Mouse (Mus musculus): ENCODE measurements around the gene Trappc1. TPM values are rescaled to one million over a fixed set of nuclear protein-coding genes. Genes with fewer than 3 reads are reported as not detected.

Gene Trappc1
- polyA plus RNA-seq (2015; fragmentation: Nextera tagmentation; extraction: Ambion mirVana) = 177 and 185 TPM in 2 replicates

DNA sequence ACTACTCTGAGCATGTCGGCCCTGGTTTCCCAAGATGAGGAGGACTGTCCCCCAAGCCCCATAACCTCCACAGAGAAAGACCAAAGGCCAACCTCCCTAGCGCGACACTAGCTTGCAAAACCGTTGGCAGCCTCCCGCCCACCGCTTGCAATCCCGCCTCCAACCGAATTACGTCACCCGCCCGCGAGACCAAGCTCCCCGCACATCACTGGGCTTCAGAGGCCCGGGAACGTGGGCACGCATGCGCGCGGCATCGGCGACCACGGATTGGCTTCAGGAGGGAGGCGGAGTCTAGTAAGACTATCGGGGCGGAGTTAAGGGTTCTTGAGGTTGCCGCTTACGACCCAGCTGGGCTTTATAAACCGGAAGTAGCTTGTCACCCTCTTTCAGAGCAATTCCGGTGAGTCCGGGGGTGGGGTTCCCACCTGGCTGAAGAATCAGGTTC lies at the start of gene Trappc1, which contains the start of gene Cntrob:
Gene Trappc1 (plus strand): TSS at position 314 of the 445 bp plus-strand sequence.
Gene Cntrob (minus strand): TSS at position 109 of the 445 bp plus-strand sequence.
- Histone ChIP-seq H3K4me3 (ENCODE audit: low read length) (peak within 1 kb of the TSS; percentile 63), H3K36me3 (ENCODE audit: control insufficient read depth, insufficient read depth, low read length) (0 out of 2 replicates have a peak, but pooled peaks cover 2% of the 10 kb centered on the region), H3K4me2 (ENCODE audit: low read length) (peak within 1 kb of the TSS; percentile 94), H3K27ac (ENCODE audit: low read depth, low read length) (peak within 1 kb of the TSS; percentile 89), H3K9ac (ENCODE audit: low read depth, low read length) (peak within 1 kb of the TSS; percentile 81), H3K4me1 (ENCODE audit: control insufficient read depth, insufficient read depth, low read depth, low read length) (peaks cover 37% of the 10 kb centered on the region), H3K9me3 (ENCODE audit: control insufficient read depth, low read length) (no peaks in the 10 kb centered on the region), H3K27me3 (replicated peaks; ENCODE audit: control insufficient read depth, insufficient read depth, low read length) (no peaks in the 10 kb centered on the region)
- peak; percentile 97 for ATAC-seq
- WGBS = under 1% methylated on average over 30 of the region's 30 CpGs

DNA sequence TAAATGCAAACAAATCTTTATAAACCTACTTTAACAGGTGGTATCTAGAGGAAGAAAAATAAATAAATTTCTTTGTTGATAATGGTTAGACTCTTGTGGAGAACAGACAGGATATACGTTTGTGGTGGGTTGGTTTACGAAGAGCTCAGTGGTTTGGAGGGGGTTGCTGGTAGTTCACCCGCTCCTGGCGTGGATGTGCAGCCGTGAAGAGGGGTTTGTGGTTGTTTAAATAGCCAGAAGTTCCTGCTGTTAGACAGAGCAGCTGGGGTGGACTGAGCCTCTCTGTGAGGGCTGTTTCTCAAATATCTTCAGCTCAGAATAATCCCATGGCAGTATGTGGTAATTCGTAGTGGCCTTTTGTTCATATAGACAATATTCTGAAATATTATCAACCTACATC lies 48.1 kb upstream of the Trappc1 start:
- no peak overlapping the region for H3K9ac ChIP-seq (ENCODE audit: low read depth, low read length)
- no peaks in the 10 kb centered on the region for H3K9me3 ChIP-seq (ENCODE audit: control insufficient read depth, low read length)
- H3K4me2 ChIP-seq (ENCODE audit: low read length) = no peak overlapping the region
- no peak for ATAC-seq
- no peaks in the 10 kb centered on the region for H3K4me1 ChIP-seq (ENCODE audit: control insufficient read depth, insufficient read depth, low read depth, low read length)
- no peak overlapping the region for H3K27ac ChIP-seq (ENCODE audit: low read depth, low read length)
- no peaks in the 10 kb centered on the region for H3K36me3 ChIP-seq (ENCODE audit: control insufficient read depth, insufficient read depth, low read length)
- no peak overlapping the region for H3K4me3 ChIP-seq (ENCODE audit: low read length)
- WGBS = 73% methylated on average over 6 of the region's 6 CpGs
- no peaks in the 10 kb centered on the region for H3K27me3 ChIP-seq (replicated peaks; ENCODE audit: control insufficient read depth, insufficient read depth, low read length)

DNA sequence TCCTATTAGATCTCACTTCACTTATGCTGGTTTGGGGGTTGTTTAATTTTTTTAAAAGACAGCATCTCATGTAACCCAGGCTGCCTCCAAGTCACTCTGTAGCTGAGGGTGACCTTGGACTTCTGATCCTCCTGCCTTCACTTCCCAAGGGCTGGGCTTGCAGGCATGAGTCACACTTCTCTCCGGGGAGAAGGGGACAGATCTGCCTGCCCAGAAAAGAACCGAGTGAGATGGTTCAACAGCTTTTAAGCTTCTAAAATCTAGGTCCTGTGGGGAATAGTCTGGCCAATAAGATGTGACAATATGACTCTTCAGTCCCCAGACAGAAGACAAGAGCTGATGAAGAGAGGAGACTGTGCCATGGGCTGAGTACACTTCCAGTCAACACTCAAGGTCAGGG lies 47.7 kb upstream of the Trappc1 start:
- Histone ChIP-seq H3K4me3 (ENCODE audit: low read length) (no peak overlapping the region), H3K4me2 (ENCODE audit: low read length) (no peak overlapping the region), H3K27me3 (replicated peaks; ENCODE audit: control insufficient read depth, insufficient read depth, low read length) (no peaks in the 10 kb centered on the region), H3K27ac (ENCODE audit: low read depth, low read length) (no peak overlapping the region), H3K9ac (ENCODE audit: low read depth, low read length) (no peak overlapping the region), H3K4me1 (ENCODE audit: control insufficient read depth, insufficient read depth, low read depth, low read length) (no peaks in the 10 kb centered on the region), H3K36me3 (ENCODE audit: control insufficient read depth, insufficient read depth, low read length) (no peaks in the 10 kb centered on the region), H3K9me3 (ENCODE audit: control insufficient read depth, low read length) (no peaks in the 10 kb centered on the region)
- WGBS = 73% methylated on average over 2 of the region's 2 CpGs
- ATAC-seq = no peak

DNA sequence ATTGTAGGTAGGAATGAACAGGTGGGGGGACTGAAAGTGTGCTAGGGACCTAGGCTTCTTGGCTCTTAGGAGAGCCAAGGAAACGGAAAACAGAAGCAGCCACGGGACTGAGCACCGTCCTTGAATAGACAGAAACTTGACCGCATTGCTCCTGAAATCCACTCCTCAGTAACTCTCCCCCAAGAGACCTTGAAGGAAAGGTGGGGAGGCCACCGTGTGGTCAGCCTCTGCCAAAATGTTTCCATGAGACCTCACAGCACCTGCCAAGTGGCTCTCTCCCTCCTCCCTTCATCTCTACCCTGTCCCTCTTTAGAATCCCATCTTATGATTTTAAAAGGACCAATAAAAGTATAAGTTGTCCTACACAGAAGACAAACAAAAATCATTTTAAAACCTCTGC lies 46.5 kb upstream of the Trappc1 start:
- Histone ChIP-seq H3K9ac (ENCODE audit: low read depth, low read length) (no peak overlapping the region), H3K4me3 (ENCODE audit: low read length) (no peak overlapping the region), H3K9me3 (ENCODE audit: control insufficient read depth, low read length) (no peaks in the 10 kb centered on the region), H3K27ac (ENCODE audit: low read depth, low read length) (no peak overlapping the region), H3K27me3 (replicated peaks; ENCODE audit: control insufficient read depth, insufficient read depth, low read length) (no peaks in the 10 kb centered on the region), H3K4me1 (ENCODE audit: control insufficient read depth, insufficient read depth, low read depth, low read length) (no peaks in the 10 kb centered on the region), H3K36me3 (ENCODE audit: control insufficient read depth, insufficient read depth, low read length) (no peaks in the 10 kb centered on the region), H3K4me2 (ENCODE audit: low read length) (no peak overlapping the region)
- 64% methylated on average over 5 of the region's 5 CpGs for WGBS
- no peak for ATAC-seq

DNA sequence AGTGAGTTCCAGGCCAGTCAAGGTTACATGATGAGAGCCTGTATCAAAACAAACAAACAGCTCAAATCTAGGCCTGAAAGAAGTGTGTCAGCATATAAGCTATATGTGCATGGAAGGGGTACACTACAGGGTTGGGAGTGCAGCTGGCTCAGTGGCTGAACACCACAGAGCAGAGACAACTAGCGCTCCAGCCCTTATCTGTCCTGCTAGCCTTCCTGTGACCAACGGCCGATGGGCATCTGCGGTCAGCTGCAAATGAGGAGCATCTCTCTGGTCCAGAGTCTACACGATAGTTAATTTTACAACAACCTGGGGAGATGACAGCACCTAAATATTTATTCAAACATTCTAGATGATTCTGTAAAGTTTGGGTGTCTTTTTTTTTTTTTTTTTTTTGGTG lies 32.7 kb upstream of the Trappc1 start:
- no peaks in the 10 kb centered on the region for H3K9me3 ChIP-seq (ENCODE audit: control insufficient read depth, low read length)
- no peak overlapping the region for H3K27ac ChIP-seq (ENCODE audit: low read depth, low read length)
- no peaks in the 10 kb centered on the region for H3K4me1 ChIP-seq (ENCODE audit: control insufficient read depth, insufficient read depth, low read depth, low read length)
- 96% methylated on average over 5 of the region's 5 CpGs for WGBS
- H3K9ac ChIP-seq (ENCODE audit: low read depth, low read length) = no peak overlapping the region
- no peak overlapping the region for H3K4me2 ChIP-seq (ENCODE audit: low read length)
- no peak for ATAC-seq
- no peak overlapping the region for H3K4me3 ChIP-seq (ENCODE audit: low read length)
- H3K27me3 ChIP-seq (replicated peaks; ENCODE audit: control insufficient read depth, insufficient read depth, low read length) = no peaks in the 10 kb centered on the region
- no peaks in the 10 kb centered on the region for H3K36me3 ChIP-seq (ENCODE audit: control insufficient read depth, insufficient read depth, low read length)

DNA sequence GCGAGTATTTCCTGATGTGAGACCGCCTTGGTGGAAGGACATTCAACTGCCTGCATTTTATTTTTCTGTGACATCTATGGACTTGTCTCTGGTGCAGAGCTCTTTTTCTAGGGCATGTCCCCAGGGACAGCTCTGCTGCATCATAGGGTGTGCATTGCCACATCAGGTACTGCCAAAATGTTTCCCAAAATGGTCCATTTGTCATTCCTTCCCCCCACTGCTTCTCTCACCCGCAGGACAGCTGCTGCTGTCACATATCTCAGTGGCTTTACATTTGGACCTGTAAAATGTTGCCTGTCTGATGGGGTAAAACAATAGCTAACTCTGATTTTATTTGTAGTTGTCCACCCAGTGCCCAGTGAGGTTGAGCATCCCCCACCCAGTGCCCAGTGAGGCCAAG lies 28.5 kb upstream of the Trappc1 start:
- H3K4me3 ChIP-seq (ENCODE audit: low read length) = no peak overlapping the region
- no peaks in the 10 kb centered on the region for H3K27me3 ChIP-seq (replicated peaks; ENCODE audit: control insufficient read depth, insufficient read depth, low read length)
- WGBS = 91% methylated on average over 3 of the region's 3 CpGs
- H3K9ac ChIP-seq (ENCODE audit: low read depth, low read length) = no peak overlapping the region
- H3K4me2 ChIP-seq (ENCODE audit: low read length) = no peak overlapping the region
- H3K36me3 ChIP-seq (ENCODE audit: control insufficient read depth, insufficient read depth, low read length) = 0 out of 2 replicates have a peak, but pooled peaks cover 2% of the 10 kb centered on the region
- no peaks in the 10 kb centered on the region for H3K9me3 ChIP-seq (ENCODE audit: control insufficient read depth, low read length)
- H3K4me1 ChIP-seq (ENCODE audit: control insufficient read depth, insufficient read depth, low read depth, low read length) = no peaks in the 10 kb centered on the region
- no peak for ATAC-seq
- no peak overlapping the region for H3K27ac ChIP-seq (ENCODE audit: low read depth, low read length)

DNA sequence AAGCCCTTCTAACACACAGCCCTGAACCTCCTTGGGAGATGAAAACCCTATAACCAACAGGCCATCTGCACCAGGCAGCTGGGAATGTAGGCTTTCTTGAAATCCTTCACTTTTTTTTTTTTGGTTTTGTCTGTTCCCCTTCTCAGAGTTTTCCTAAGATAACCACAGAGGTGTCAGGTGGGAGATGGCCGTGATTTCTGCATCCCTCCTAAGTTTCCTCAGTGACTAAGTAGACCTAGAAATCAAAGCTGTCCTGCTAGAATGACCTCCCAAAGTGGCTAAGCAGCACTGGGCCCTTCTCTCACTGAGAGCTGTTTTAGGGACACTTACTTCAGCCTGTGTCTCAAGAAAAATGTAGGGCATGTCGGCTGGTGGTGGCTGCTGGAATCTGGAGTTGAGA lies 26.0 kb upstream of the Trappc1 start:
- Histone ChIP-seq H3K36me3 (ENCODE audit: control insufficient read depth, insufficient read depth, low read length) (peaks cover 6% of the 10 kb centered on the region; the same call in 1 of the 2 replicates), H3K9ac (ENCODE audit: low read depth, low read length) (no peak overlapping the region), H3K4me1 (ENCODE audit: control insufficient read depth, insufficient read depth, low read depth, low read length) (no peaks in the 10 kb centered on the region), H3K9me3 (ENCODE audit: control insufficient read depth, low read length) (no peaks in the 10 kb centered on the region), H3K4me3 (ENCODE audit: low read length) (no peak overlapping the region), H3K27ac (ENCODE audit: low read depth, low read length) (no peak overlapping the region), H3K27me3 (replicated peaks; ENCODE audit: control insufficient read depth, insufficient read depth, low read length) (no peaks in the 10 kb centered on the region), H3K4me2 (ENCODE audit: low read length) (no peak overlapping the region)
- WGBS = 90% methylated on average over 2 of the region's 2 CpGs
- ATAC-seq = no peak

DNA sequence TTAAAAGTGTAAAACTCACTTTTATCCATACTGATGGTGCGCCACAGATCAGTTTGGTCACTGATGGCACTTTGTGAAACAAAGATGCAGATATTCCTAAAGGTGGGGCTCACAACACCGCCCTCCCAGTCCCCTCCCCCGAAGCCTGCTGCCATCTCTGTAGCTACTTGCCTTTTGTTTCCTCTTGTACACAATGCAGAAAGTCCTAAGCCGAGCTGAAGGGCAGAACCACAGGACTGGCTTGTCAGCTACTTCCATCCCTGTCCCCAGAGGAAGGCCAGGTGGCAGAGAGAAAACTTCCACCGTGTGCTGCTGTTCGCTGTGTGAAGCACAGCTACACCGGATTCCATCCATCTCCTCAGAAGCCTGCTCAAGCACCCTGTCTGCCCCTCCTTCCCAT lies 25.5 kb upstream of the Trappc1 start:
- Histone ChIP-seq H3K36me3 (ENCODE audit: control insufficient read depth, insufficient read depth, low read length) (peaks cover 6% of the 10 kb centered on the region; the same call in 1 of the 2 replicates), H3K27me3 (replicated peaks; ENCODE audit: control insufficient read depth, insufficient read depth, low read length) (no peaks in the 10 kb centered on the region), H3K9ac (ENCODE audit: low read depth, low read length) (no peak overlapping the region), H3K9me3 (ENCODE audit: control insufficient read depth, low read length) (no peaks in the 10 kb centered on the region), H3K4me1 (ENCODE audit: control insufficient read depth, insufficient read depth, low read depth, low read length) (no peaks in the 10 kb centered on the region), H3K4me3 (ENCODE audit: low read length) (no peak overlapping the region), H3K4me2 (ENCODE audit: low read length) (no peak overlapping the region), H3K27ac (ENCODE audit: low read depth, low read length) (no peak overlapping the region)
- WGBS = 75% methylated on average over 7 of the region's 7 CpGs
- no peak for ATAC-seq

DNA sequence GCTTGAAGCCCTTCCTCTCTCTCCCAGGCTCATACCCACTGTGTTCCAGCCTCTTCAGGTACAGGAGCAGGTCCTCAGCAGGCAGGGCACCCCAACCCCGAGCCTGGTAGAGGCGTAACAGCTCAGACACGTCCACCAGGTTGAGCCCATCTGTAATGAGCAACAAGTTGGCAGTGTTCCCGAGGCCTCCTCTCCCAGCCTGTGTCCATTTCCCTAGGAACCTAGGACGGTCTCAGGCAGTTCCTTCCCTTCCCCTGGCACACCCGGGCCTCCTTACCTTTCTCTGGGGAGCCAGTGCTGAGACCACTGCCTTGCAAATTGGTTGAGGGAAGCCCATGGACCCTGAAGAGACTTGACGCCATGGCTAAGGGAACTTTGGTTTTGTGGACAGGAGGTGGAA lies 21.0 kb upstream of the Trappc1 start:
- H3K4me1 ChIP-seq (ENCODE audit: control insufficient read depth, insufficient read depth, low read depth, low read length) = no peaks in the 10 kb centered on the region
- H3K4me2 ChIP-seq (ENCODE audit: low read length) = no peak overlapping the region
- no peak overlapping the region for H3K27ac ChIP-seq (ENCODE audit: low read depth, low read length)
- ATAC-seq = no peak
- H3K9me3 ChIP-seq (ENCODE audit: control insufficient read depth, low read length) = no peaks in the 10 kb centered on the region
- WGBS = 86% methylated on average over 7 of the region's 7 CpGs
- no peaks in the 10 kb centered on the region for H3K27me3 ChIP-seq (replicated peaks; ENCODE audit: control insufficient read depth, insufficient read depth, low read length)
- H3K36me3 ChIP-seq (ENCODE audit: control insufficient read depth, insufficient read depth, low read length) = peaks cover 15% of the 10 kb centered on the region
- no peak overlapping the region for H3K9ac ChIP-seq (ENCODE audit: low read depth, low read length)
- H3K4me3 ChIP-seq (ENCODE audit: low read length) = no peak overlapping the region

DNA sequence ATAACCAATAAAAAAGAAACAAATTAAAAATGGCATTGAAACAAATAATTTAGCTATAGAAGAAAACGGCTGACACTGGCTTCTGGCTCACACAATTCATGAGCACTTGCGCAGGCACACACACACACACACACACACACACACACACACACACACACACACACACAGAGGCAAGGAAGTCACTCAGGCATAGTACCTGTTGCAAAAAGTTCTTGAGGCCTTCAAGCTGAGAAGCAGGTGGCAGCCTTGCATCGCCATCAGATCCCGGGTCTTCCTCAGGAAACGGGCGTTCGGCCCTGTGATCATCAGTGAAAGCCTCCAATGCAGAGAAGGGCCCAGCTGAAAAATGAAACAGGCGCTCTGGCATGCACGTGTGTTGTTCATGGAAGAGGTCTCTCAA lies 18.5 kb upstream of the Trappc1 start:
- no peaks in the 10 kb centered on the region for H3K4me1 ChIP-seq (ENCODE audit: control insufficient read depth, insufficient read depth, low read depth, low read length)
- WGBS = 95% methylated on average over 9 of the region's 9 CpGs
- peaks cover 27% of the 10 kb centered on the region for H3K36me3 ChIP-seq (ENCODE audit: control insufficient read depth, insufficient read depth, low read length)
- no peaks in the 10 kb centered on the region for H3K9me3 ChIP-seq (ENCODE audit: control insufficient read depth, low read length)
- no peak overlapping the region for H3K27ac ChIP-seq (ENCODE audit: low read depth, low read length)
- no peaks in the 10 kb centered on the region for H3K27me3 ChIP-seq (replicated peaks; ENCODE audit: control insufficient read depth, insufficient read depth, low read length)
- ATAC-seq = no peak
- no peak overlapping the region for H3K4me3 ChIP-seq (ENCODE audit: low read length)
- H3K4me2 ChIP-seq (ENCODE audit: low read length) = no peak overlapping the region
- no peak overlapping the region for H3K9ac ChIP-seq (ENCODE audit: low read depth, low read length)
